Mouse (Mus musculus) liver, embryonic 11.5 days (tissue): ENCODE data around the gene Sp1. TPM values are rescaled to one million over a fixed set of nuclear protein-coding genes. Genes with fewer than 3 reads are reported as not detected.

Experiments used
- ATAC-seq: fragments of 200-750 bp; cut with Nextera tagmentation; replicated peaks from 2 replicates; pipeline ENCODE4 v1.8.0; 2017; ENCODE audit warnings: moderate number of reproducible peaks, mild to moderate bottlenecking, moderate TSS enrichment, moderate library complexity; ENCODE audit not compliant: low FRiP score
- DNase-seq: peaks from one replicate; pipeline ENCODE4 v3.0.0-alpha.2; 2017; ENCODE audit warnings: low spot score
- H3K27ac ChIP-seq: fragments of 300-500 bp; sonication (generic); 2 replicates; pipeline ENCODE4 v1.5.1; 2014; ENCODE audit warnings: mild to moderate bottlenecking, low read depth, low read length, control low read depth
- H3K27me3 ChIP-seq: fragments of 300-500 bp; sonication (generic); replicated peaks from 2 replicates; pipeline ENCODE4 v1.6.1; 2014; ENCODE audit warnings: low read length, mixed read lengths; ENCODE audit not compliant: control insufficient read depth, insufficient read depth
- H3K36me3 ChIP-seq: fragments of 300-500 bp; sonication (generic); 2 replicates; pipeline ENCODE4 v1.6.1; 2014; ENCODE audit warnings: mild to moderate bottlenecking, low read length, moderate library complexity, mixed read lengths; ENCODE audit not compliant: control insufficient read depth, insufficient read depth
- H3K4me1 ChIP-seq: fragments of 300-500 bp; sonication (generic); replicated peaks from 2 replicates; pipeline ENCODE4 v1.6.1; 2014; ENCODE audit warnings: low read length, mixed read lengths; ENCODE audit not compliant: control insufficient read depth, insufficient read depth
- H3K4me2 ChIP-seq: fragments of 300-500 bp; sonication (generic); 2 replicates; pipeline ENCODE4 v1.6.1; 2014; ENCODE audit warnings: mild to moderate bottlenecking, control low read depth, moderate library complexity
- H3K4me3 ChIP-seq: fragments of 300-500 bp; sonication (generic); 2 replicates; pipeline ENCODE4 v1.5.1; 2014; ENCODE audit warnings: low read depth, low read length, control low read depth
- H3K9ac ChIP-seq: fragments of 300-500 bp; sonication (generic); 2 replicates; pipeline ENCODE4 v1.6.1; 2014; ENCODE audit warnings: low read depth, low read length, control low read depth
- H3K9me3 ChIP-seq: fragments of 300-500 bp; sonication (generic); 2 replicates; pipeline ENCODE4 v1.6.1; 2016; ENCODE audit warnings: low read length, inconsistent platforms, mixed read lengths; ENCODE audit not compliant: control insufficient read depth
- WGBS: fragments of 180-500 bp; shearing (Covaris S2); extraction: QIAGEN DNeasy Blood & Tissue Kit; methylation state at CpG from one replicate; pipeline ENCODE4 v1.1.7; 2014; 5-methylcytosine and 5-hydroxymethylcytosine counted together
- polyA plus RNA-seq: library from polyadenylated mRNA; unstranded; fragments of >200 nt; fragmentation: Nextera tagmentation; extraction: Ambion mirVana; gene quantifications from 2 replicates; pipeline ENCODE4 v1.2.1, GENCODE M21; 2014

Gene Sp1
- polyA plus RNA-seq, 1 experiment from 2014 or later, result 9.7 TPM

DNA sequence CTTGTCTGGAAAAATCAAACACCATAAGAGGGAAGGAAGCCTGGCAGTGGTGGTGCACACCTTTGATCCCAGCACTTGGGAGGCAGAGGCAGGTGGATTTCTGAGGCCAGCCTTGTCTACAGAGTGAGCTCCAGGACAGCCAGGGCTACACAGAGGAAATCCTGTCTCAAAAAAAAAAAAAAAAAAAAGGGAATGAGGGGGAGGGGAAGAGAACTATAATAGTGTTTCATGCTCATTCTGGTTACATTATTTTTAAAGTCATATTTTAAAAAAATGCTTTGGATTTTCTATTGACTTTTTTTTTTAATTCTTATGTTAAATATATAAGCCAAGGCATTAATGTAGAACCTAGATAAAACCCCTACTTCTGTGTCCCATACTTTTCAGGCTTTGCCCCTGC is 7.7 kb downstream of the Sp1 start:
- H3K4me1 ChIP-seq, result peaks cover 20% of the 10 kb centered on the region
- no peak overlapping the region for H3K9ac ChIP-seq
- H3K4me2 ChIP-seq, result no peak overlapping the region
- no peaks in the 10 kb centered on the region for H3K9me3 ChIP-seq
- ATAC-seq (no peak), DNase-seq (no peak)
- peaks cover 24% of the 10 kb centered on the region for H3K36me3 ChIP-seq
- H3K4me3 ChIP-seq, result no peak overlapping the region
- H3K27ac ChIP-seq, result no peak overlapping the region
- no peaks in the 10 kb centered on the region for H3K27me3 ChIP-seq

DNA sequence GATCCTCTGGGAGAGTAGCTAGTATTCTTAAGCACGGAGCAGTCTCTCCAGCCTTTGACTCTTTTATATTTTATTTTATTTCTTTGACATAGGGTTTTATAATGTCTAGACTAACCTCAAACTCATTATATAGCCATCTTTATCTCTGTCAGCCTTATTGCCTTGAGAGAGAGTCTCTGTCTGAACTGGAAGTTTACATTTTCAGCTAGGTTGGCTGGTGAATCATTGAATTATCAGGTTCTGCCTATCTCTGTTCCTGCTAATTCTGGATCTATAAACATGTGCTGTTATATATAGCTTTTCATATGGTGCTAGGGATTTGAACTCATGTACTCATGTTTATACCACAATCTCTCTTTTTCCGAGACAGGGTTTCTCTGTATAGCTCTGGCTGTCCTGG is 11.6 kb downstream of the Sp1 start:
- DNase-seq (no peak), ATAC-seq (no peak)
- WGBS, result 89% methylated on average over 2 of the region's 2 CpGs
- Histone ChIP-seq H3K9me3 (no peaks in the 10 kb centered on the region), H3K36me3 (no peaks in the 10 kb centered on the region; the same call in 1 of the 2 replicates), H3K4me2 (no peak overlapping the region), H3K9ac (no peak overlapping the region), H3K4me1 (no peaks in the 10 kb centered on the region), H3K27ac (no peak overlapping the region), H3K4me3 (no peak overlapping the region), H3K27me3 (no peaks in the 10 kb centered on the region)

DNA sequence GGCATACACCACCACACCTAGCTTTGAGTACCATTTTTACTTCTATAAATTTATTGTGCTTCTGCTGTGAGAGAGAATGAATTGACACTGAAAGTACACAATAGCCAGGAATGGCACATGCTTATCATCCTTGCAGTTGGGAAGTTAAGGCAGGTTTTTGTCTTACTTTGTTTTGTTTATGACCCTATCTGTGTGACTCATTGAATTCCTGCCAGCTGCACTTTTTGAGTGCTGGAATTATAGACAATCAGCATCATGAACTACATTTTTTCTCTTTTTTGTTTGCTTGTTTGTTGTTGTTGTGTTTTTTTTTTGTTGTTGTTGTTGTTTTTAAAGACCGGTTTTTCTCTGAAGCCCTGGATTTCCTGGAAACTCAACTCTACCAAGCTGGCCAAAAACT is 15.0 kb downstream of the Sp1 start:
- no peak overlapping the region for H3K27ac ChIP-seq
- no peak for DNase-seq
- H3K9ac ChIP-seq, result no peak overlapping the region
- H3K4me3 ChIP-seq, result no peak overlapping the region
- no peaks in the 10 kb centered on the region; the same call in 1 of the 2 replicates for H3K36me3 ChIP-seq
- H3K9me3 ChIP-seq, result no peaks in the 10 kb centered on the region
- WGBS, result 43% methylated on average over 1 of the region's 1 CpGs
- no peaks in the 10 kb centered on the region for H3K27me3 ChIP-seq
- ATAC-seq, result no peak
- H3K4me2 ChIP-seq, result no peak overlapping the region
- no peaks in the 10 kb centered on the region for H3K4me1 ChIP-seq

DNA sequence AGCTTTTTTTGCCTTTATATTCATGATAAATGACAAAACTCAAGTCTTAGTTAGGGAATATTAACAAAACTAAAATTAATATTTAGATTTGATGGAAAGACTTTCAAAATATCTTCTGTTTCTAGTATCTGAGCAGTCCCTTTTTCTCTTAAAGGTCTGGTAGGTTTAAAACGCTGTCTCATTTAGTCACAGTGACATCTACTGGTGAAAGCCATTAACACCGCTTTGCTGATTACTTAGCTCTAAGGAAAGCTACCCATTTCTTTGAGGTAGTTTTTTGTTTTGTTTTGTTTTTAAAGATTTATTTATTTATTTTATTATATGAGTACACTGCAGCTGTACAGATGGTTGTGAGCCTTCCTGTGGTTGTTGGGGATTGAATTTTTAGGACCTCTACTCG is 15.5 kb downstream of the Sp1 start:
- 57% methylated on average over 3 of the region's 3 CpGs for WGBS
- H3K36me3 ChIP-seq, result no peaks in the 10 kb centered on the region; the same call in 1 of the 2 replicates

DNA sequence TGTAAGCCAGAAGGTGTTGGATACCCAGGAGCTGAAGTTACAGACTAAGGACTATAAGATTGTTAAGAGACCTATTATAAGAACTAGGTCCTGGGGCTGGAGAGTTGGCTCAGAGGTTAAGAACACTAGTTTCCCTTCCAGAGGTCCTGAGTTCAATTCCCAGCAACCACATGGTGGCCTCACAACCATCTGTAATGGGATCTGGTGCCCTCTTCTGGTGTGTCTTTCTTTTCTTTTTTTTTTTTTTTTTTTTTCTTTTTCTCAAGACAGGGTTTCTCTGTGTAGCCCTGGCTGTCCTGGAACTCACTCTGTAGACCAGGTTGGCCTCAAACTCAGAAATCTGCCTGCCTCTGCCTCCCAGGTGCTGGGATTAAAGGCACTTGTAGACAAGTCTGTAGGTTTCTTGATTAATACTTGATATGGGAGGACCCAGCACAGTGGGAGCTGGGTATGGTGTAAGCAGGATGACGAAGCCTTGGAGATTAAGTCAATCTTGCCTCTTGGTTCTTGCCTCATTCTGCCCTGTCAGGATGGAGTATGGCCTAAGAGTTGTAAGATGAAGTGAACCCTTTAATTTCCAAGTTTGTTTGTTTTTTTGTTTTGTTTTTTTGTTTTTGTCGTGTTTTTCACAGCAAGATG is 17.8 kb downstream of the Sp1 start:
- WGBS, result 92% methylated on average over 2 of the region's 2 CpGs
- H3K4me2 ChIP-seq, result no peak overlapping the region

More for the DNA sequence above, 15.5 kb downstream of the Sp1 start:
- DNase-seq, result no peak
- Histone ChIP-seq H3K27ac (no peak overlapping the region), H3K27me3 (no peaks in the 10 kb centered on the region), H3K9me3 (no peaks in the 10 kb centered on the region), H3K4me3 (no peak overlapping the region), H3K9ac (no peak overlapping the region), H3K4me1 (no peaks in the 10 kb centered on the region), H3K4me2 (no peak overlapping the region)
- no peak for ATAC-seq

DNA sequence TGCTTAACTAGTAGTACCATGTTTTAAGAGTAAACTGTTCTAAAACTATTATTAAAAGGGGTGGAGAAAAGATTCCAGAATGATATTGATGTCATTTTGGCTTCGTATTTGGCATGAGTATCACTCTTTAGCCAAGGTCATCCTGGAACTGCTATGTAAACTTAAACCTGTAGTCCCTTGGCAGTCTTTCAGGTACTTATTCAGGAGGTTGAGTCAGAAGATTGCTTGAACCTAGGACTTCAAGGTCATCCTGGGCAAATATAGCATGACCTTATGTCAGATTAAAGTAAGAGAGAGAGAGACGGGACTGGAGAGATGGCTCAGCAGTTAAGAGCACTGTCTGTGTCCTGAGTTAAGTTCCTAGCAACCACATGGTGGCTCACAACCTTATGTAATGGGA is 18.7 kb downstream of the Sp1 start:
- H3K27me3 ChIP-seq, result no peaks in the 10 kb centered on the region
- H3K4me2 ChIP-seq, result no peak overlapping the region
- DNase-seq, result no peak
- H3K27ac ChIP-seq, result no peak overlapping the region
- H3K4me3 ChIP-seq, result no peak overlapping the region
- H3K4me1 ChIP-seq, result no peaks in the 10 kb centered on the region
- peaks cover 12% of the 10 kb centered on the region for H3K36me3 ChIP-seq
- WGBS, result 88% methylated on average over 2 of the region's 2 CpGs
- H3K9ac ChIP-seq, result no peak overlapping the region
- no peaks in the 10 kb centered on the region for H3K9me3 ChIP-seq
- no peak for ATAC-seq

More for the DNA sequence above, 17.8 kb downstream of the Sp1 start:
- H3K9ac ChIP-seq, result no peak overlapping the region
- peaks cover 8% of the 10 kb centered on the region; the same call in 1 of the 2 replicates for H3K36me3 ChIP-seq
- no peak overlapping the region for H3K27ac ChIP-seq
- H3K9me3 ChIP-seq, result no peaks in the 10 kb centered on the region
- no peak overlapping the region for H3K4me3 ChIP-seq
- H3K27me3 ChIP-seq, result no peaks in the 10 kb centered on the region
- no peaks in the 10 kb centered on the region for H3K4me1 ChIP-seq
- no peak for ATAC-seq
- DNase-seq, result no peak

DNA sequence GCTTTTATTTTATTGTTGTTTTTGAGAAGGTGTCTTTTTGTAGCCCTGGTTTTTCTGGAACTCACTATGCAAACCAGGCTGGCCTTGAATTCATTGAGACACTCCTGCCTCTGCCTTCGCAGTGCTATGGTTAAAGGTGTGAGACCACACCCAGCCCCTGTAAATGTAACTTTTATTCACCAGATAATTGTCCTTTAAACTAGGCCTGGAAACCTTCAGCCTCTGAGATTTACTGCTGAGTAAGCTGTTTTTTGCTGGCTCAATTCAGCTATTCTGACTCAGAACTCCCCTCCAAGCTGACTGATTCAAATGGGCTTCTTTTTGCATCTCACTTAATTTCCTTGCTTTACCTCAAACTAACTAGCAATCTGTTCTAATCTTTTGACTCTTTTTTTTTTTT is 21.0 kb downstream of the Sp1 start:
- Histone ChIP-seq H3K4me3 (no peak overlapping the region), H3K36me3 (peaks cover 28% of the 10 kb centered on the region), H3K9me3 (no peaks in the 10 kb centered on the region), H3K9ac (no peak overlapping the region), H3K4me1 (no peaks in the 10 kb centered on the region), H3K27me3 (no peaks in the 10 kb centered on the region), H3K4me2 (no peak overlapping the region), H3K27ac (no peak overlapping the region)
- 98% methylated on average over 1 of the region's 1 CpGs for WGBS
- DNase-seq (no peak), ATAC-seq (no peak)

DNA sequence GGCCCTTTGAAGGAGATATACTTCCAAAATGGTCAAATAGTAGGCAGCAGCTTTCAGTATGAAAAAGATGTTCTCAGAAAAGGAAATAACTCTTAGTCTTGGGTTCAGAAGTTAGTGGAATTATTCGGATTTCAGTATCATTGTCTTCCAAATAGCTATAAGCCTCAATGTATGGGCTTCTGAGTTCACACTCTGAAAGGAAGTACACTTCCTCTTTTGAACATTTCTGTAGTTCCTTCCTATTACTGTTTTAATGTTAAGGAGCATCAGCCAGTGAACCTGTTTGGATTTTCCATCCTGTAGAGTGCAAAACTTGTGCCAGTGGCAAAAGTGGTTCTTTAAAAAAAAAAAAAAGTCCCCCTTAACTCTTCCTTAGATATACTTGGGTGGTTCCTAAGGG is 26.1 kb downstream of the Sp1 start:
- H3K9me3 ChIP-seq, result no peaks in the 10 kb centered on the region
- WGBS, result 77% methylated on average over 1 of the region's 1 CpGs
- H3K27me3 ChIP-seq, result no peaks in the 10 kb centered on the region
- no peak overlapping the region for H3K27ac ChIP-seq
- no peak overlapping the region for H3K9ac ChIP-seq
- no peak for ATAC-seq
- H3K4me3 ChIP-seq, result no peak overlapping the region
- no peak overlapping the region for H3K4me2 ChIP-seq
- H3K36me3 ChIP-seq, result peaks cover 26% of the 10 kb centered on the region
- H3K4me1 ChIP-seq, result no peaks in the 10 kb centered on the region
- no peak for DNase-seq

DNA sequence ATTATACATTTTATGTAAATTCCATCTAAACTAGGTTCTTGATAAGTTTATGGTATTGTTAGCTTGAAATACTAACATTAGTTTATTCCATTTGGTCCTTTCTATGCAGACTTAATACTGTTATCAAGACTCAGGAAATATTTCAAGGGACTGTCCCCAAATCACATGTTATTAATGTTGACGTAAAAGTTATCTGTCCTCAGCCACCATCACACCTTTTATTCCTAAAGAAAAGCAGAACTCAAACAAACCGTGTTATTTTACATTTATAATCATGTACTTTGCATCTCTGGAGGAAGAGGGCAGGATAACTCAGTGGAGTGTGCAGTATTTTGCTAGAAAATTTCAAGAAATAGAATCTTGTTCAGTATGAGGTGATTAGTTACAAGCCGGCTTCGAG is 27.2 kb downstream of the Sp1 start:
- WGBS, result 90% methylated on average over 4 of the region's 4 CpGs
- Histone ChIP-seq H3K27me3 (no peaks in the 10 kb centered on the region), H3K36me3 (peaks cover 24% of the 10 kb centered on the region), H3K27ac (no peak overlapping the region), H3K9me3 (no peaks in the 10 kb centered on the region), H3K9ac (no peak overlapping the region), H3K4me3 (no peak overlapping the region), H3K4me1 (no peaks in the 10 kb centered on the region), H3K4me2 (no peak overlapping the region)
- DNase-seq (no peak), ATAC-seq (no peak)
